Mouse (Mus musculus) stomach, embryonic 14.5 days (tissue): ENCODE data around the gene Tmem39a. TPM values are rescaled to one million over a fixed set of nuclear protein-coding genes. Genes with fewer than 3 reads are reported as not detected.

Experiments used
- ATAC-seq: fragments of 200-750 bp; cut with Nextera tagmentation; 2 replicates; pipeline ENCODE4 v1.8.0; 2017; ENCODE audit warnings: low read depth, moderate TSS enrichment; ENCODE audit not compliant: insufficient number of reproducible peaks, insufficient read depth, low FRiP score
- H3K27ac ChIP-seq: fragments of 300-500 bp; sonication (generic); 2 replicates; pipeline ENCODE4 v1.5.1; 2014; ENCODE audit warnings: mild to moderate bottlenecking, low read length, moderate library complexity, mixed read lengths
- H3K27me3 ChIP-seq: fragments of 300-500 bp; sonication (generic); 2 replicates; pipeline ENCODE4 v1.6.1; 2014; ENCODE audit warnings: low read length, control low read depth, mixed read lengths; ENCODE audit not compliant: control insufficient read depth, insufficient read depth
- H3K36me3 ChIP-seq: fragments of 300-500 bp; sonication (generic); 2 replicates; pipeline ENCODE4 v1.6.1; 2014; ENCODE audit warnings: mild to moderate bottlenecking, control low read depth, low read length, moderate library complexity, mixed read lengths; ENCODE audit not compliant: control insufficient read depth, insufficient read depth
- H3K4me1 ChIP-seq: fragments of 300-500 bp; sonication (generic); 2 replicates; pipeline ENCODE4 v1.6.1; 2014; ENCODE audit warnings: low read length, control low read depth, mixed read lengths; ENCODE audit not compliant: control insufficient read depth, insufficient read depth
- H3K4me2 ChIP-seq: fragments of 300-500 bp; sonication (generic); replicated peaks from 2 replicates; pipeline ENCODE4 v1.6.1; 2014; ENCODE audit warnings: low read depth, low read length, control low read depth
- H3K4me3 ChIP-seq: fragments of 300-500 bp; sonication (generic); 2 replicates; pipeline ENCODE4 v1.5.1; 2014; ENCODE audit warnings: low read depth, low read length, control low read depth
- H3K9ac ChIP-seq: fragments of 300-500 bp; sonication (generic); replicated peaks from 2 replicates; pipeline ENCODE4 v1.6.1; 2014; ENCODE audit warnings: low read depth, mild to moderate bottlenecking, control low read depth, low read length, moderate library complexity, mixed read lengths
- H3K9me3 ChIP-seq: fragments of 300-500 bp; sonication (generic); 2 replicates; pipeline ENCODE4 v1.6.1; 2016; ENCODE audit warnings: low read depth, low read length, control low read depth; ENCODE audit not compliant: control insufficient read depth
- WGBS: fragments of 180-500 bp; shearing (Covaris S2); extraction: QIAGEN DNeasy Blood & Tissue Kit; methylation state at CpG from one replicate; pipeline ENCODE4 v1.1.7; 2014; 5-methylcytosine and 5-hydroxymethylcytosine counted together
- polyA plus RNA-seq: library from polyadenylated mRNA; unstranded; fragments of >200 nt; fragmentation: Nextera tagmentation; extraction: Ambion mirVana; gene quantifications from 2 replicates; pipeline ENCODE4 v1.2.1, GENCODE M21; 2014

Gene Tmem39a
- polyA plus RNA-seq, 1 experiment from 2014 or later: 119 TPM

DNA sequence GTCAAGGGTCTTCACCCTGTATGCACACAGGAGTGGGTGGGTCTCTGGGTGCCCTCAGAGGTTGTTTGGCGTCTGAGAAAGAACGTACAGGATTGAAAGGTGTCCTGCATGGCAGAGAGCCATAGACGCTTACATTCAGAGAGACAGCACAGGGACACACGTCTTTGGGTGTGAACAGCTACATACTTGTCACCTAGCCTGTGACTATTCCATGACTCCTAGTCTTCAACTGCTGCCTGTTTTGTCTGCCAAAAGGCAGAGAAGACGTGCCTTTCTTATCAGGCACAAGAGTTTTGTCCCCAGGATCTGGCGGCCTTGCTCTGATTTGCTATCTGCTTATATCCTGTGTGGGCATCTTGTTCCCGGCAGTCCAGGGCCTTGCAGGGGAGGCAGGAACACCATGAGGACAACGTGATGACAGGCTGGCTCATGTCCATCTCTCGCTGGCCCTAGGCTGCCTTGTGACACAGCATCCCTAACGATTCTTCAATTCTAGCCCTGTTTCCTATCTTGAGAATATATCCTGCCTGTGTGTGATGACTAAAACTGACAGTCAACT lies 67.4 kb downstream of the Tmem39a start:
- Histone ChIP-seq H3K4me3 (no peak overlapping the region), H3K27me3 (no peaks in the 10 kb centered on the region), H3K4me1 (no peaks in the 10 kb centered on the region), H3K4me2 (no peak overlapping the region), H3K9me3 (no peaks in the 10 kb centered on the region), H3K36me3 (no peaks in the 10 kb centered on the region), H3K27ac (no peak overlapping the region), H3K9ac (no peak overlapping the region)
- WGBS: 77% methylated on average over 10 of the region's 10 CpGs
- ATAC-seq: no peak

DNA sequence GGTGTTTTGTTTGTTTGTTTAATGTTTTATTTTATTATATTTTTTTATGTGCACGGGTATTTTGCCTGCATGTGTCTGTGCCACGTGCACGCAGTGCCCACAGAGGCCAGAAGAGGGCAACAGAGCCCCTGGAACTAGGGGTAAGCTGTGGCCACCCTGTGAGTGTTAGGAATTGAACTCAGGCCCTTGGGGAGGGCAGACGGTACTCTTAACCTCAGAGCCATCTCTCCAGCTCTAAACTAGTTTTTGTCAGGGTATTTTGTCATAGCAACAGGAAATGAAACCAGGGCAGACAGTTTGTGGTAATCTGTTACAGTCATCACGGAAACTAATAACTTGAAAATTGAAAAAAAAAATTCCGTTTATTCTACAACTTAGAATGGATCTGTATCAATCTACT lies 73.6 kb downstream of the Tmem39a start:
- ATAC-seq: no peak
- H3K36me3 ChIP-seq: no peaks in the 10 kb centered on the region; the same call in 1 of the 2 replicates
- no peak overlapping the region for H3K27ac ChIP-seq
- no peaks in the 10 kb centered on the region for H3K4me1 ChIP-seq
- no peaks in the 10 kb centered on the region for H3K27me3 ChIP-seq
- no peaks in the 10 kb centered on the region for H3K9me3 ChIP-seq
- H3K4me3 ChIP-seq: no peak overlapping the region
- H3K9ac ChIP-seq: no peak overlapping the region
- no peak overlapping the region for H3K4me2 ChIP-seq
- WGBS: 55% methylated on average over 6 of the region's 6 CpGs

DNA sequence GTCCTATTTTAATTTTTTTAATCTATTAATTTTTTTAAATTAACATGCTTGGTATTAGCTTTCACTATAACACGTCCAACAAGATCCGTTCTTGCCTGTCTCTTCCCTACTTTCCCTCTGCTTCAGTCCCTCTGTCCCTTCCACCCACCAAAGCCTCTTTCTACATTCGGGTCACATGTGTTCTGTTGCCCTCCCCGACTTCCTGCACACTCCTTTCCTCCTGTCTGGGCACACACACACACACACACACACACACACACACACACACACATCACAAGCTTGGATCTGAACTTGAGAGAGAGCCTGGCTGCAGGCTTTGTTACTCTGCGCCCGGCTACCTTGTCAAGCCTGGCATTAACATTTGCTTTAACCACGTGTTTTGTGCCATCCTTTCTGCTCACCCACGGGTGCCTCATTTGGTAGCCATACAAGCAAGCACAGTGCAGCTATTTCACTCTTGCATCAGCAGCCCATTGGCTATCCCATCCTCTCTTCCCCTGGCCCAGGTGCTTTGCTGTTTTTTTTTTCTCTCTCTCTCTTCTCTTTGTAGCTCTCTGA lies 77.4 kb downstream of the Tmem39a start:
- H3K9me3 ChIP-seq: no peaks in the 10 kb centered on the region
- H3K27ac ChIP-seq: no peak overlapping the region
- H3K4me3 ChIP-seq: no peak overlapping the region
- ATAC-seq: no peak
- no peaks in the 10 kb centered on the region for H3K27me3 ChIP-seq
- H3K4me2 ChIP-seq: no peak overlapping the region
- H3K4me1 ChIP-seq: no peaks in the 10 kb centered on the region
- H3K36me3 ChIP-seq: no peaks in the 10 kb centered on the region; the same call in 1 of the 2 replicates
- no peak overlapping the region for H3K9ac ChIP-seq
- 79% methylated on average over 8 of the region's 8 CpGs for WGBS

DNA sequence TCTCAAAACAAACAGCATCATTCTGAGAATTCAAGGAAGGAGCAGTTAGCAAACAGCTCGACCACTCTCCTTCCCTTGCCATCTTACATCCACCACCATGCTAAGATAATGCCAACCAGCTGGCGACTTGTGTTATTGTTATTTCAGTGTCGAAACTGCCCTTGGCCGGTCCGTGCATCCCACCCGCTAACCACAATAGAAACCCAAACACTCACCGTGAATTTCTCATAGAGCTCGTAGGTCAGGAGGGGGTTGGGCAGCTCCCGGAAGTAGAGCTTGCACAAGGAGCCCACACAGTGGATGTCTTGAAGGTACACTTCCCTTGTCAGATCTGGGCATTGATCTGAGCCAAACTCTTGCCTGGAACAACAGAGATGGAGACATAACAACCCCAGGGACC lies 78.2 kb downstream of the Tmem39a start:
- no peak overlapping the region for H3K4me2 ChIP-seq
- no peaks in the 10 kb centered on the region for H3K27me3 ChIP-seq
- no peak overlapping the region for H3K9ac ChIP-seq
- no peaks in the 10 kb centered on the region for H3K9me3 ChIP-seq
- no peak for ATAC-seq
- no peaks in the 10 kb centered on the region for H3K4me1 ChIP-seq
- H3K27ac ChIP-seq: no peak overlapping the region
- H3K36me3 ChIP-seq: no peaks in the 10 kb centered on the region; the same call in 1 of the 2 replicates
- WGBS: 72% methylated on average over 9 of the region's 9 CpGs
- no peak overlapping the region for H3K4me3 ChIP-seq

DNA sequence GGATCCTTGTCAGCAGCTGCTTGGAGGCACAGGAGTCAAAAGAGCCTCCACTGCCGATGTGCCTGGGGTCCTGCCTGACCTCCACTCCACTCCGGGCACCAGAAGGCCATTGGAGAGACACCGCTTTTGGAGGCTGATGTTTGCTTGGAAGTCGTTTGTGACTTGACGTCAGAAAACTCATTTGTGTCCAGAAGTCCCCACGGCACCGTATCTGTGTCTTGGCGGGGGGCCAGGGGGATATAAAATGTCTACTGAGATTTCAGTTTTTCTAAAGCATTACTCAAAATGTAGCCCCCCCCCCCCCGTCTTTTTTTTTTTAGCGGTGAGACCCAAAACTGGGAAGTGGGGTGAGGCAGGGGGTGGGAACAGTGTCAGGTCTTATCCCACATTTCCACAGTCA lies 78.6 kb downstream of the Tmem39a start:
- WGBS: 79% methylated on average over 10 of the region's 10 CpGs
- H3K27ac ChIP-seq: no peak overlapping the region

More for the DNA sequence above, 78.6 kb downstream of the Tmem39a start:
- no peaks in the 10 kb centered on the region for H3K4me1 ChIP-seq
- H3K9me3 ChIP-seq: no peaks in the 10 kb centered on the region
- no peak overlapping the region for H3K4me2 ChIP-seq
- H3K36me3 ChIP-seq: no peaks in the 10 kb centered on the region; the same call in 1 of the 2 replicates
- H3K27me3 ChIP-seq: no peaks in the 10 kb centered on the region
- ATAC-seq: no peak
- no peak overlapping the region for H3K9ac ChIP-seq
- no peak overlapping the region for H3K4me3 ChIP-seq

Other genes with a start within 250 kb of the Tmem39a start
- gene Maats1, start 216.6 kb upstream of the Tmem39a start, polyA plus RNA-seq: 0.18 TPM in 1 of 2 replicates, not detected in the other
- 135 and 147 TPM in 2 replicates for gene Cox17, start 211.7 kb upstream of the Tmem39a start, polyA plus RNA-seq
- not detected in 2 replicates for gene Gm21987, start 211.7 kb upstream of the Tmem39a start, polyA plus RNA-seq
- 5.4 and 5.7 TPM in 2 replicates for gene Popdc2, start 196.5 kb upstream of the Tmem39a start, polyA plus RNA-seq
- 0.71 TPM in 1 of 2 replicates, not detected in the other for gene Pla1a, start 125.6 kb upstream of the Tmem39a start, polyA plus RNA-seq
- gene Adprh, start 106.0 kb upstream of the Tmem39a start, polyA plus RNA-seq: 92.3 and 93.6 TPM in 2 replicates
- gene Cd80, start 103.1 kb upstream of the Tmem39a start, polyA plus RNA-seq: 0.43 and 0.49 TPM in 2 replicates
- gene Timmdc1, start 36.0 kb upstream of the Tmem39a start, polyA plus RNA-seq: 23.8 and 25.5 TPM in 2 replicates
- 56.9 and 58.8 TPM in 2 replicates for gene Poglut1, start 8.4 kb upstream of the Tmem39a start, polyA plus RNA-seq
- gene Arhgap31, start 154.6 kb downstream of the Tmem39a start, polyA plus RNA-seq: 13.6 and 14.8 TPM in 2 replicates
- 25.1 and 30.0 TPM in 2 replicates for gene B4galt4, start 183.6 kb downstream of the Tmem39a start, polyA plus RNA-seq
- gene Upk1b, start 241.6 kb downstream of the Tmem39a start, polyA plus RNA-seq: 19.7 and 21.1 TPM in 2 replicates